Mouse (Mus musculus) erythroblast, embryonic 14.5 days (primary cell): ENCODE measurements around the gene Mmab. TPM values are rescaled to one million over a fixed set of nuclear protein-coding genes. Genes with fewer than 3 reads are reported as not detected.

Experiments used
- H3K27me3 ChIP-seq: 2 replicates; pipeline ENCODE4 v1.6.1; 2012; ENCODE audit warnings: inconsistent platforms; ENCODE audit not compliant: control insufficient read depth
- H3K36me3 ChIP-seq: 2 replicates; pipeline ENCODE4 v1.6.1; 2012; ENCODE audit warnings: mild to moderate bottlenecking, inconsistent platforms; ENCODE audit not compliant: control insufficient read depth
- H3K4me1 ChIP-seq: 2 replicates; pipeline ENCODE4 v1.6.1; 2012; ENCODE audit warnings: inconsistent platforms; ENCODE audit not compliant: control insufficient read depth
- H3K4me3 ChIP-seq: replicated peaks from 2 replicates; pipeline ENCODE3; 2012; ENCODE audit warnings: moderate library complexity, mild to moderate bottlenecking, inconsistent platforms
- H3K9me3 ChIP-seq: 2 replicates; pipeline ENCODE4 v1.6.1; 2012; ENCODE audit warnings: low read length, inconsistent platforms, mixed read lengths; ENCODE audit not compliant: control insufficient read depth
- GATA1 ChIP-seq: IDR thresholded peaks from 2 replicates; pipeline ENCODE4 v1.6.1; 2012; ENCODE audit warnings: low read length, inconsistent platforms, mixed read lengths
- TAL1 ChIP-seq: IDR thresholded peaks from 3 replicates; pipeline ENCODE4 v1.6.1; 2012; ENCODE audit warnings: low read length, inconsistent platforms, mixed read lengths
- polyA plus RNA-seq: library from polyadenylated mRNA; stranded (reverse); fragments of >175 nt; gene quantifications from 2 replicates; pipeline ENCODE4 v1.2.3, GENCODE M21; 2012

Mmab gene
- polyA plus RNA-seq, 1 experiment, result 0.35 TPM

- H3K36me3 ChIP-seq, result no peaks in the 10 kb centered on the region
- TF ChIP-seq GATA1 (no peak), TAL1 (no peak)
- H3K4me1 ChIP-seq, result peaks cover 2% of the 10 kb centered on the region; the same call in 1 of the 2 replicates
- no peaks in the 10 kb centered on the region for H3K9me3 ChIP-seq
- no peak overlapping the region for H3K4me3 ChIP-seq
- H3K27me3 ChIP-seq, result no peaks in the 10 kb centered on the region
Observed at GRCm38 (mm10) chr5:114467430-114467829, 23.6 kb upstream of the Mmab start.

DNA sequence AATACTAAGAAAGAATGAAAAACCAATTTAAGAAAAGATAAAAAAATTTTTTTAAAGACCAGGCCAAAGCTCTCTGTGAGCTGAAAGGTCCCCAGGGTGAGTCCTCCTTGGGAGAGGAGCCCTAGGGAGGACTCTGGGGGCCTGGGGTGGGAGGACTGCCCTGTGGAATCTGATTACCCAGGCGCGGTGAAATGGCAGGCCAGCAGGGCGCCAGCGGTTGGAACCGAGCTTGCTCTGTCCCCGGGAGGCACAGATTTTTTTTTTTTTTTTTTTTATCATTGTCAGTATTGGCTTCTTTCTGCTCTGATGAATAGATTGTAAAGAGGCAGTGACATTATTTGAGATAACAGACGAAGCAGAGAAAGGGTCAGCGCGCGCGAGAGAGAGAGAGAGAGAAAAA is 23.2 kb upstream of the Mmab start:
- no peak for TF ChIP-seq GATA1
- TF ChIP-seq TAL1, result no peak
- Histone ChIP-seq H3K27me3 (no peaks in the 10 kb centered on the region), H3K9me3 (no peaks in the 10 kb centered on the region), H3K36me3 (no peaks in the 10 kb centered on the region), H3K4me3 (no peak overlapping the region), H3K4me1 (peaks cover 2% of the 10 kb centered on the region; the same call in 1 of the 2 replicates)

- Histone ChIP-seq H3K27me3 (no peaks in the 10 kb centered on the region), H3K4me3 (no peak overlapping the region), H3K4me1 (peaks cover 2% of the 10 kb centered on the region; the same call in 1 of the 2 replicates), H3K9me3 (no peaks in the 10 kb centered on the region), H3K36me3 (no peaks in the 10 kb centered on the region)
- TF ChIP-seq GATA1, result no peak
- no peak for TF ChIP-seq TAL1
Observed at GRCm38 (mm10) chr5:114465641-114466040, 21.8 kb upstream of the Mmab start.

DNA sequence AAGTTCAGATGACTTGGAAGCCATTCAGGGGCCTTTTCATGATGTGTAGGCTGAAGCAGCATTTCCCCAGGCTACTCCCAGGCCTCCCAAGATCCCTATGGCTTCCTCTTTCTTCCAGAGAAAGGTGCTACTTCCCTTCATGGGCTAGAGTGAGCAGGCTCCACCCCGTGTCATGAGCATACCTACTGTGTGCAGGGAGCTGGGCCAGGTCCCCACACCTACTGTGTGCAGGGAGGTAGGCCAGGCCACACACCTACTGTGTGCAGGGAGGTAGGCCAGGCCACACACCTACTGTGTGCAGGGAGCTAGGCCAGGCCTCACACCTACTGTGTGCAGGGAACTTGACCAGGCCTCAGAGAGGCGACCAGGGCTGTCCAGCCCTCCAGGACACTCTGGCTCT is 20.7 kb upstream of the Mmab start:
- H3K4me1 ChIP-seq, result peaks cover 2% of the 10 kb centered on the region; the same call in 1 of the 2 replicates

DNA sequence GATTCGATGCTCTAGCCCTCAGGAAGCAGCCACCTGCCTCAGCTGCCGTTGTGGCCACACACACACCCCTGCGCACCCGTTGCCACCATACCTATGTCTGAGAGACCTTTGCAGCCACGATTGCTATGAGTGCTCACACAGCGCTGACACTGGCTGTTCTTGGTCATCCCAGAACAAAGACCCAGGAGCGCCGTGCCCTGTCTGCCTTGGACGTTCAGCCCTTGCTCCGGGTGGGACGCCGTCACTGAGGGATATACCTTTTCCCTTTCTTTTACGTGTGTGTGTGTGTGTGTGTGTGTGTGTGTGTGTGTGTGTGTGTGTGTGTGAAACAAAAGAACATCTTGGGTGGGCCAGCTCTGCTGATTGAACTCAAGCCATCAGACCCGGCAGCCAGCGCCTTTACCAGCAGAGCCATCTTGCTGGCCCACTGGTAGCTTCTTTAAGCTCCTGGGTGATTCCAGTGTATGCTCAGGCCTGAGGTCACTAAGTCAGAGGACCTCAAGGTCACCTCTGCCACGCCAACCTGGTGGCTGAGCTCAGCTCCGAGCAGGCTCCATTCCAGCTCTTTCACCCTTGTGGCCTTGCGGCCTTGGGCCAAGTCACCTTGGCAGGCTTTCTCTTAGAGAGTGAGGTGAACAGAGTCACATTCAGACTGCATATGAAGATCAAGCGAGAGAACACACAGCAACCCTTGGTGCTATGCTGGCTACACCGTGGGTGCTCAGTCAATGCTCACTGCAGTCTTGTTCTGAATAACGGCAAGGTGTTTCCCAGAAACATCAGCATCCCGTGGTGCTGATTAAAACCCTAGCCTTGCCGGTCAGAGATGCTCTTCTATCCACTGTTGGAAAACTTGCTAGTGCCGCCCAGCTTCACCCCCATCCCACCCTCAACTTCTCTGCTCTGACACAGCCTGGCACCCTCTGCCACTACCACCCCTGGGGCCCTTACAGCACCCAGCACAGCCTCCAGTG is 18.5 kb upstream of the Mmab start:
- no peaks in the 10 kb centered on the region for H3K36me3 ChIP-seq
- no peaks in the 10 kb centered on the region for H3K9me3 ChIP-seq
- TF ChIP-seq GATA1, result no peak
- no peak for TF ChIP-seq TAL1
- H3K27me3 ChIP-seq, result no peaks in the 10 kb centered on the region
- peaks cover 2% of the 10 kb centered on the region for H3K4me1 ChIP-seq
- H3K4me3 ChIP-seq, result no peak overlapping the region

More for the DNA sequence above, 20.7 kb upstream of the Mmab start:
- Histone ChIP-seq H3K36me3 (no peaks in the 10 kb centered on the region), H3K4me3 (no peak overlapping the region), H3K27me3 (no peaks in the 10 kb centered on the region), H3K9me3 (no peaks in the 10 kb centered on the region)
- TF ChIP-seq TAL1 (no peak), GATA1 (no peak)

GRCm38 (mm10) chr5:114461238-114461637 is 17.4 kb upstream of the Mmab start:
- Histone ChIP-seq H3K27me3 (no peaks in the 10 kb centered on the region), H3K9me3 (no peaks in the 10 kb centered on the region), H3K4me1 (peaks cover 2% of the 10 kb centered on the region), H3K36me3 (no peaks in the 10 kb centered on the region; the same call in 1 of the 2 replicates), H3K4me3 (no peak overlapping the region)
- TF ChIP-seq GATA1 (no peak), TAL1 (no peak)

DNA sequence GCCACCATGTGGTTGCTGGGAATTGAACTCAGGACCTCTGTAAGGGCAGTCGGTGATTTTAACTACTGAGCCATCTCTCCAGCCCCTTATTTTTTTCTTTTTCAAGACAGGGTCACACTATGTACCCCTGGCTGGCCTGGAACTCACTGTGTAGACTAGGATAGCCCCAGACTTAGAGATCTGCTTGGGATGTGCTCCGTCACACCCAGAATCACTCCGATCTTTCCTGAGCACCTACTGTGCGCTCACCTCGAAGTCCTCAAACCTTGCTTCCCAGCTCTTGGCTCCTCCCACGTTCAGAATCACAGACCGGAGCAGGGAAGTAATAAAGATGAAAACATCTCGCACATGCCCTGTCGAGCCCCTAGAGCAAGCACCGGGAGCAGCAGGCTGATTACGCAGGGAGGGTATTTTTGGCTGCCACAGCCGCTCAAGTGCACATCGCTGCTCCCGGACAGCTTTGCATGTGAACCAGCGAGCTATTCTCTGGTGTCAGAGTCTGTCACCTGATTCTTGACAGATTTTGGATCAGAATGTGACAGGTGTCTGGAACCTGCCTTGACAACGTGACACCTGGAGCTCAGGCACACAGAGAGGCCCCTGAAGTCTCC is 13.2 kb upstream of the Mmab start:
- no peaks in the 10 kb centered on the region for H3K9me3 ChIP-seq
- TF ChIP-seq GATA1 (no peak), TAL1 (no peak)
- no peak overlapping the region for H3K4me3 ChIP-seq
- peaks cover 2% of the 10 kb centered on the region for H3K4me1 ChIP-seq
- no peaks in the 10 kb centered on the region for H3K27me3 ChIP-seq
- H3K36me3 ChIP-seq, result peaks cover 5% of the 10 kb centered on the region; the same call in 1 of the 2 replicates

DNA sequence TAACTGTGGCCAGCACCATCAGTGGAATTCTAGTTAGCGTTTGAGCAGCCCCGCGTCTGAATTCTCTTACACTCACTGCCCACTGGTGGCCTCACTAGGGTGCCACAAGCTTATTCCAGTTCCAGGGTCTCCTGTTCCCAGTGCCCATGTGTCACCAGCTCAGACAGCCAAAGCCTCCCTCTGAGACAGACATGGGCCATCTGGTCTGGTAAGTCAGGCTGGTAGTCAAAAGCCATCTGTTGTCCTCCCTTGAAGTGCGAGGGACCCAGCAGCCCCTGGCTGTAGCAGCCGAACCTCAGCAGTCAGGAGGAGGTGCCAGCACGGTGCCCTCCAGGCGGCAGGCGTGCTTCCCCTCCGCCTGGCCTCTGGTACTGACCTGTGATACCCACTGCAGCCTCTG is 12.4 kb upstream of the Mmab start:
- H3K27me3 ChIP-seq, result no peaks in the 10 kb centered on the region
- TF ChIP-seq TAL1 (no peak), GATA1 (no peak)
- H3K36me3 ChIP-seq, result peaks cover 9% of the 10 kb centered on the region; the same call in 1 of the 2 replicates
- peaks cover 2% of the 10 kb centered on the region for H3K4me1 ChIP-seq
- no peak overlapping the region for H3K4me3 ChIP-seq
- no peaks in the 10 kb centered on the region for H3K9me3 ChIP-seq

GRCm38 (mm10) chr5:114449011-114449410 is 5.2 kb upstream of the Mmab start:
- peaks cover 15% of the 10 kb centered on the region for H3K4me1 ChIP-seq
- H3K36me3 ChIP-seq, result peaks cover 31% of the 10 kb centered on the region
- H3K9me3 ChIP-seq, result no peaks in the 10 kb centered on the region
- no peak for TF ChIP-seq TAL1
- TF ChIP-seq GATA1, result no peak
- no peaks in the 10 kb centered on the region for H3K27me3 ChIP-seq
- no peak overlapping the region for H3K4me3 ChIP-seq
